Mouse (Mus musculus) hindbrain, postnatal 0 days (tissue): ENCODE measurements at regions not wholly inside any gene's neighbourhood (a gene's known extent, or its start where the extent isn't known, plus 50 kb on each side); places are given as distances from the start of the nearest gene placed in this dataset.

Experiments
- ATAC-seq: fragments of 200-750 bp; cut with Nextera tagmentation; 2 replicates; pipeline ENCODE4 v1.8.0; 2017; ENCODE audit warnings: mild to moderate bottlenecking, moderate TSS enrichment, moderate library complexity
- DNase-seq: peaks from one replicate; pipeline ENCODE4 v3.0.0-alpha.2; 2015; ENCODE audit warnings: low spot score
- H3K27ac ChIP-seq: fragments of 300-500 bp; sonication (generic); 2 replicates; pipeline ENCODE4 v1.5.1; 2014; ENCODE audit warnings: mild to moderate bottlenecking
- H3K27me3 ChIP-seq: fragments of 300-500 bp; sonication (generic); 2 replicates; pipeline ENCODE4 v1.6.1; 2014; ENCODE audit warnings: low read length, mixed read lengths; ENCODE audit not compliant: insufficient read depth
- H3K36me3 ChIP-seq: fragments of 300-500 bp; sonication (generic); 2 replicates; pipeline ENCODE4 v1.6.1; 2014; ENCODE audit warnings: low read length, mixed read lengths; ENCODE audit not compliant: insufficient read depth
- H3K4me1 ChIP-seq: fragments of 300-500 bp; sonication (generic); 2 replicates; pipeline ENCODE4 v1.6.1; 2014; ENCODE audit warnings: antibody characterized with exemption, low read length, mixed read lengths; ENCODE audit not compliant: insufficient read depth
- H3K4me2 ChIP-seq: fragments of 300-500 bp; sonication (generic); 2 replicates; pipeline ENCODE4 v1.6.1; 2014; ENCODE audit warnings: low read depth, mild to moderate bottlenecking, low read length, moderate library complexity, mixed read lengths
- H3K4me3 ChIP-seq: fragments of 300-500 bp; sonication (generic); 2 replicates; pipeline ENCODE4 v1.5.1; 2014; ENCODE audit warnings: low read length
- H3K9ac ChIP-seq: fragments of 300-500 bp; sonication (generic); replicated peaks from 2 replicates; pipeline ENCODE4 v1.6.1; 2014; ENCODE audit warnings: mild to moderate bottlenecking, low read length, moderate library complexity, mixed read lengths
- H3K9me3 ChIP-seq: fragments of 300-500 bp; sonication (generic); 2 replicates; pipeline ENCODE4 v1.6.1; 2016; ENCODE audit warnings: low read length, mixed read lengths
- CTCF ChIP-seq: IDR thresholded peaks from 2 replicates; pipeline ENCODE4 v1.5.1; 2016; ENCODE audit warnings: antibody characterized with exemption, control low read depth, low read depth
- WGBS: fragments of 180-500 bp; shearing (Covaris S2); extraction: QIAGEN DNeasy Blood & Tissue Kit; methylation state at CpG from one replicate; pipeline ENCODE4 v1.1.7; 2014; 5-methylcytosine and 5-hydroxymethylcytosine counted together

DNA sequence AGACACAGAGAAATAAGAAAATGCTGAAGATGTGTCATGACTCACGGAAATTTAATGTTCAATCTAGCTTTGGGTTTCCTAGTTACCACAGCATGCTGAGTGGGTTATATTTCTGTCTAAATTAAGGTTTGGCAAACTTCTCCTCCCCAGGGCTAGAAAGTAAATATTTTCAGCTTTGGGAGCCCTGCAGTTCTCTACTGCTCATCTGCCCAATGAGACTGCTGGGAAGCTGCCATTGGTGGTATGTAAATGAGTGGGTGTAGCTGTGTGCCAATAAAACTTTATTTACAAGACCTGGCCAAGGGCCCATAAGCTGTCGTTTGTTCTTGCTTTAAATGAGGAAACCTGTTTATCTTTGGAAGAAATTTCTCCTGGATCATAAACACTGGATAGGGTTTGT is 1189.3 kb upstream of the A1bg start:
- no peak for ATAC-seq
- no peaks in the 10 kb centered on the region; the same call in 1 of the 2 replicates for H3K4me1 ChIP-seq
- no peaks in the 10 kb centered on the region for H3K36me3 ChIP-seq
- H3K9me3 ChIP-seq = no peaks in the 10 kb centered on the region
- H3K4me2 ChIP-seq = no peak overlapping the region
- no peak for DNase-seq
- 70% methylated on average over 2 of the region's 2 CpGs for WGBS
- TF ChIP-seq CTCF = no peak
- H3K27ac ChIP-seq = no peak overlapping the region
- no peaks in the 10 kb centered on the region for H3K27me3 ChIP-seq
- no peak overlapping the region for H3K9ac ChIP-seq
- no peak overlapping the region for H3K4me3 ChIP-seq

DNA sequence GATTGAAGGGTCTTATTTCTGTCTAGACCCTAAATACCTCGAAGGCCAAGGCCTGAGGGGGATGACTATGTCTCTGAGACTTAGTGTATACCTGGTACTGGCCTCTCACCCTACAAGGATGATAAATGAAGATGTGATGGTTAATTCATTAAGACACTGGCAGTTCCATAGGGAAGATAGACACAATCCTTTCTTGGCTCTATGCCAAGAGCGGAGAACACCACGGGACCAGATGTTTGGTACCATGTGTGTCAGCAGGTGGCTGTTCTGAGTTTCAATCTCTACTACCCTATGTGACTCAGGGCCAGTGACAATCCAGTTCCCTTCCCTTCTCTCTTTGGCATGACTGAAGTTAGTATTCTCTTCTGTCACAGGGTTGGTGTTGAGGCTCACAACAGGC is 1185.2 kb upstream of the A1bg start:
- peak; percentile 65 for DNase-seq
- Histone ChIP-seq H3K36me3 (no peaks in the 10 kb centered on the region), H3K27ac (no peak overlapping the region), H3K4me3 (no peak overlapping the region), H3K4me1 (peaks cover 3% of the 10 kb centered on the region), H3K27me3 (no peaks in the 10 kb centered on the region), H3K4me2 (no peak overlapping the region), H3K9ac (no peak overlapping the region), H3K9me3 (no peaks in the 10 kb centered on the region)
- TF ChIP-seq CTCF = no peak
- ATAC-seq = peak; percentile 31; the same call in 1 of the 2 replicates
- 42% methylated on average over 3 of the region's 3 CpGs for WGBS

DNA sequence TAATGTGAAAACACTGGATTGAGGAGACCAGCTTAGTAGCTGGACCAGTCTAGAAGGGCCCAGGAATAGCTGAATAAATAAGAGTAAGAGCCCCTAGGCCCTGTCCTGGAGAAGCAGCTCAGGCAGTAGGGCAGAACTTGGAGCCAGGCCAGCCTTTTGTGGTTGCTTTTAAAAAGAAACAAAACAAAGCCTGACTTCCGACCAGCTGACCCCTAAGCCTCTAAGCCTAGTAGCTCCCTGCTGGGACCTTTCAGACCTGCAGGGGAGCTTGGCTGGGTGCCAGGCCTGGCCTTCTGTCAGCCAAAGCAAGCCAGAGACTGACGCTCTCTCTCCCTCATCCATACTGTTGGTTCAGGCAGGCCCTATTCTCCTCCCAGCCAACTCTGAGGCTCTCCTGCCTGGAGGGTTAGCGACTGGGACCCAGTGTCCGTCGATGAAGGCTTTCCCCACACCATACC is 1183.7 kb upstream of the A1bg start:
- Histone ChIP-seq H3K9ac (no peak overlapping the region), H3K9me3 (no peaks in the 10 kb centered on the region), H3K4me2 (no peak overlapping the region), H3K36me3 (no peaks in the 10 kb centered on the region), H3K27ac (no peak overlapping the region), H3K4me3 (no peak overlapping the region), H3K27me3 (no peaks in the 10 kb centered on the region), H3K4me1 (peaks cover 3% of the 10 kb centered on the region)
- peak; percentile 91 for DNase-seq
- WGBS = 17% methylated on average over 5 of the region's 5 CpGs
- peak; percentile 45; the same call in 1 of the 2 replicates for TF ChIP-seq CTCF
- ATAC-seq = peak; percentile 82

DNA sequence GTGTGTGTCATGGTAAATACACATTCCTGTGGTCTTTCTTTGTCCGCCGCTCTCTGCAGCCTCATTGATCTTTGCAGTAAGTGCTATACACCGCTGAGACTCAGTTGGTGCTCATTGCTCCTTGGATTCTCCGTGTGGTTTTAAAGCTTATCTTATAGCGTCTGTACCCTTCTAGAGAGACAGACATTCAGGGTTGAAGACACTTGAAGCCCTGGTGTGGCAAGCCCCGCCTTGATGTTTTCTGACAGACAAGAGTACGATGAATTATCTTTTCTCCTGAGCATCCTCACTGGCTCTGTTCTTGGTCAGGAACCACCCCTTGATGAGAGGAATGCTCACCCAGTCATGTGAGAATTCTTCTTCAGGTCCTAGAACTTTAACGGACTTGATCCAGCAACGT is 1182.7 kb upstream of the A1bg start:
- 70% methylated on average over 9 of the region's 9 CpGs for WGBS
- DNase-seq (no peak), ATAC-seq (no peak)
- TF ChIP-seq CTCF = no peak
- Histone ChIP-seq H3K9me3 (no peaks in the 10 kb centered on the region), H3K4me3 (no peak overlapping the region), H3K27ac (no peak overlapping the region), H3K36me3 (no peaks in the 10 kb centered on the region), H3K27me3 (no peaks in the 10 kb centered on the region), H3K4me1 (peaks cover 3% of the 10 kb centered on the region), H3K9ac (no peak overlapping the region), H3K4me2 (no peak overlapping the region)

DNA sequence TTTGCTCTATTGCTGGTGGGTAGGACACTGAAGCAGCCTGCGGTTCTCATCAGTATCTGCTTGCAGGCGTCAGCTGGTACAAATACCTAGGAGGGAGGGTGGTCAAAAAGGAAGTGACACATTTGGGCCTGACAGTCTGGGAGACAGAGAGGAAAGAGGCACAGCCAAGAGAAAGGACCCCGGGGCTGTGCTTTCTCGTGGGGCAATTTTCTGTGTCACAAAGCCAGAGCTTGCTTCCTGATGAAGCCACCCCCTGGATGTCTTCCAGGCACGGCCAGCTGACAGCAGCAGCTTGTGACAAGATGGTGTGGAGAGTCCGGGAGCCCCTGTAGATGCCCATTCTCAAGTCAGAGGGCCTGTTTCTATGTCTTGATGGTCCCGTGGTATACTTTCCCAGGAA is 1181.8 kb upstream of the A1bg start:
- Histone ChIP-seq H3K4me1 (peaks cover 3% of the 10 kb centered on the region), H3K4me2 (no peak overlapping the region), H3K27me3 (no peaks in the 10 kb centered on the region), H3K9me3 (no peaks in the 10 kb centered on the region), H3K27ac (no peak overlapping the region), H3K4me3 (no peak overlapping the region), H3K36me3 (no peaks in the 10 kb centered on the region), H3K9ac (no peak overlapping the region)
- ATAC-seq (peak; percentile 52; the same call in 1 of the 2 replicates), DNase-seq (peak; percentile 72)
- no peak for TF ChIP-seq CTCF
- WGBS = 24% methylated on average over 7 of the region's 7 CpGs

DNA sequence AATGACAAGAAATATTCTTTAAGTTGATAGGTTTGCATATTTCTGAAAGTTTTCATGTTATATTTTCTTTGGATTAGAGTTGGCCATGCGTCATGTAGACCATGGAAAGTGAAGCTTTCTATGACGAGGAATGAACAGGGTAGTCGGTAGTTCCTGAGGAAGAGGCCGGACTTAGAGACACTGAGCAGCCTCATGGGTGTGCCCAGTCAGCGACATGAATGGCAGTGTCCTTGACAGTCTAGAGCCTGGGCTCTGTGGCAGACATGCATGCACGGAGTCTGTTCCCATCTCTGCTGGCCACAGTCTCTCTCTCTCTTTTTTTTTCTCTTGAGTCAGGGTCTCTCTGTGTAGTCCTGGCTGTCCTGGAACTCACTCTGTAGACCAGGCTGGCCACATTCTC is 1176.9 kb upstream of the A1bg start:
- DNase-seq (no peak), ATAC-seq (no peak)
- no peak overlapping the region for H3K4me3 ChIP-seq
- no peaks in the 10 kb centered on the region for H3K4me1 ChIP-seq
- no peak overlapping the region for H3K9ac ChIP-seq
- no peaks in the 10 kb centered on the region for H3K36me3 ChIP-seq
- TF ChIP-seq CTCF = no peak
- H3K27me3 ChIP-seq = no peaks in the 10 kb centered on the region
- H3K27ac ChIP-seq = no peak overlapping the region
- H3K4me2 ChIP-seq = no peak overlapping the region
- H3K9me3 ChIP-seq = no peaks in the 10 kb centered on the region
- WGBS = 92% methylated on average over 6 of the region's 6 CpGs

DNA sequence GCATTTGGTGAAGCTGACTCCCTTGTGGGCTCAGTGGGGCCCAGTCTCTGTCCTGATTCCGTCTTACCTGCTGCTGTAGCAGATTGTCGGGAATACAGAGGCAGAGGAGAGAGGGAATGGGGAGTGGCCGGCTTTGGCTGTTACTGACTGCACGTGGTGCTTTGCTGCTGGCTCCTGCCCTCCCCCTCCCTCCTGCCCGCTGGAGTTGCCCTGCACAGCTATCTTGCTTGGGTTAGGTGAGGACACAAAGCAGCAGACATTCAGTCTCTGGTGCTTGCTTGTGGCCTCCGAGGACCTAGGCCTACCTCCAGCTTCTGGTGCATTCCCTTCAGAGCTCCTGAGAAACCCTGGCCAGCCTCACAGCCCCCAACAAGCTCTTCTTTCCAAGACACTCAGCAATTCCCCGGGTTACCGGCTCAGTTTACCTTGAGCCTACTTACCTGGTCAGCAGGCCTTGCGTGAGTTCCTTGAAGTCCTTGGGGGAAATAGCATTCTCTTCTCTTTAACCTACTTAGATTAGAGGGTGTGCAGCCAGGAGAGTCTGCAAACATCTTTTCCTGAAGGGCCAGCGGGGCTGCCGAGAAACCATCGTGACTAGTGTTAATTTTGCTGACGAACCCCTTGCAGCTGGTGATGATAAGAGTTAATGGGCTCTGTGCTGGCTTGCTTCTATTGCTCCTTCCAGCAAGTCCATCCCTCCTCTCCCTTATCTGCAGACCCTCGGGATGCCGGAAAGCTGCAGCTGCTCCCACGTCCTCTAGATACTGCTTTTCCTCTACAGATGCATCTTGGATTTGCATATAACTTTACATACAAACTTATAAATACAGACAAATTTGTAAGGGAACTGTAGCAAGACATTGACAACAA is 1176.2 kb upstream of the A1bg start:
- Histone ChIP-seq H3K27me3 (no peaks in the 10 kb centered on the region), H3K36me3 (no peaks in the 10 kb centered on the region), H3K9ac (no peak overlapping the region), H3K9me3 (no peaks in the 10 kb centered on the region), H3K4me1 (no peaks in the 10 kb centered on the region), H3K4me3 (no peak overlapping the region), H3K27ac (no peak overlapping the region), H3K4me2 (no peak overlapping the region)
- 54% methylated on average over 16 of the region's 16 CpGs for WGBS
- no peak for TF ChIP-seq CTCF
- DNase-seq (no peak), ATAC-seq (no peak)
